Mouse (Mus musculus) MEL (cell line): ENCODE measurements around the gene Mettl23. TPM values are rescaled to one million over a fixed set of nuclear protein-coding genes. Genes with fewer than 3 reads are reported as not detected.

Source experiments
- DNase-seq: peaks from one replicate; pipeline ENCODE4 v3.0.0; 2011; ENCODE audit warnings: low read depth, low spot score
- H3K27ac ChIP-seq: 2 replicates; pipeline ENCODE4 v1.5.1; 2012; ENCODE audit warnings: low read depth, mild to moderate bottlenecking, control low read depth, low read length, moderate library complexity; ENCODE audit not compliant: control insufficient read depth
- H3K27me3 ChIP-seq, 2 experiments: fragments of 150-350 bp in 1 of 2; sonication (generic) in 1 of 2; 2 replicates each; pipeline ENCODE4 v1.6.1; 2012; ENCODE audit warnings: low read length in 2 of 2, mild to moderate bottlenecking in 2 of 2, improper control_type of control experiment in 1 of 2, moderate library complexity in 1 of 2; ENCODE audit not compliant: insufficient read depth in 2 of 2, control insufficient read depth in 1 of 2
- H3K36me3 ChIP-seq, 2 experiments: 2 replicates each; pipeline ENCODE4 v1.6.1; 2012 to 2014; ENCODE audit warnings: low read length in 2 of 2, improper control_type of control experiment in 1 of 2, inconsistent platforms in 1 of 2, mild to moderate bottlenecking in 1 of 2; ENCODE audit not compliant: insufficient read depth in 2 of 2, control insufficient read depth in 1 of 2
- H3K4me1 ChIP-seq, 2 experiments: fragments of 150-350 bp in 1 of 2; sonication (generic) in 1 of 2; 2 replicates each; pipeline ENCODE4 v1.6.1; 2012; ENCODE audit warnings: low read length in 2 of 2, improper control_type of control experiment in 1 of 2, mild to moderate bottlenecking in 1 of 2; ENCODE audit not compliant: insufficient read depth in 2 of 2, control insufficient read depth in 1 of 2
- H3K4me3 ChIP-seq, 2 experiments: fragments of 150-350 bp in 1 of 2; sonication (generic) in 1 of 2; 2 replicates each; pipeline ENCODE4 v1.5.1; 2012; ENCODE audit warnings: low read depth in 2 of 2, low read length in 2 of 2, mild to moderate bottlenecking in 2 of 2, moderate library complexity in 2 of 2, control low read depth in 1 of 2, improper control_type of control experiment in 1 of 2; ENCODE audit not compliant: control insufficient read depth in 1 of 2, insufficient read depth in 1 of 2
- H3K79me2 ChIP-seq: 2 replicates; pipeline ENCODE4 v1.6.1; 2012; ENCODE audit warnings: mild to moderate bottlenecking, low read length, moderate library complexity; ENCODE audit not compliant: control insufficient read depth, poor library complexity, insufficient read depth
- H3K9ac ChIP-seq: 2 replicates; pipeline ENCODE4 v1.6.1; 2012; ENCODE audit warnings: low read depth, mild to moderate bottlenecking, control low read depth, low read length, moderate library complexity; ENCODE audit not compliant: control insufficient read depth, poor library complexity, severe bottlenecking
- H3K9me3 ChIP-seq: fragments of 150-350 bp; sonication (generic); replicated peaks from 2 replicates; pipeline ENCODE4 v1.6.1; 2012; ENCODE audit warnings: mild to moderate bottlenecking, low read length, improper control_type of control experiment, moderate library complexity; ENCODE audit not compliant: insufficient read depth
- CHD1 ChIP-seq: IDR thresholded peaks from 2 replicates; pipeline ENCODE4 v1.6.1; 2012; ENCODE audit warnings: low read depth, mild to moderate bottlenecking, inconsistent platforms, low read length, improper control_type of control experiment
- CHD2 ChIP-seq: IDR thresholded peaks from 2 replicates; pipeline ENCODE4 v1.6.1; 2011; ENCODE audit warnings: low read length, improper control_type of control experiment
- CTCF ChIP-seq, 3 experiments: IDR thresholded peaks in 2 of 3; conservative IDR thresholded peaks in 1 of 3; 2 replicates each; pipeline ENCODE4 v1.5.1; 2011 to 2012; ENCODE audit warnings: low read length in 3 of 3, low read depth in 2 of 3, mild to moderate bottlenecking in 2 of 3, improper control_type of control experiment in 1 of 3, inconsistent platforms in 1 of 3, mixed read lengths in 1 of 3, moderate library complexity in 1 of 3; ENCODE audit not compliant: control insufficient read depth in 1 of 3, insufficient read depth in 1 of 3, poor library complexity in 1 of 3, severe bottlenecking in 1 of 3
- E2F4 ChIP-seq: IDR thresholded peaks from 2 replicates; pipeline ENCODE4 v1.6.1; 2011; ENCODE audit warnings: low read depth, low read length, improper control_type of control experiment, borderline replicate concordance
- GABPA ChIP-seq: IDR thresholded peaks from 2 replicates; pipeline ENCODE4 v1.6.1; 2012; ENCODE audit warnings: low read depth, mild to moderate bottlenecking, inconsistent platforms, low read length, improper control_type of control experiment, moderate library complexity
- GATA1 ChIP-seq: IDR thresholded peaks from 2 replicates; pipeline ENCODE4 v1.6.1; 2011; ENCODE audit warnings: low read depth, low read length, improper control_type of control experiment
- HCFC1 ChIP-seq: IDR thresholded peaks from 2 replicates; pipeline ENCODE4 v1.6.1; 2012; ENCODE audit warnings: low read depth, mild to moderate bottlenecking, inconsistent platforms, low read length, improper control_type of control experiment, moderate library complexity
- KAT2A ChIP-seq: conservative IDR thresholded peaks from 2 replicates; pipeline ENCODE4 v1.6.1; 2012; ENCODE audit warnings: low read depth, low read length, improper control_type of control experiment, inconsistent platforms
- MAZ ChIP-seq: IDR thresholded peaks from 2 replicates; pipeline ENCODE4 v1.6.1; 2012; ENCODE audit warnings: low read depth, mild to moderate bottlenecking, inconsistent platforms, low read length, improper control_type of control experiment
- MXI1 ChIP-seq: IDR thresholded peaks from 2 replicates; pipeline ENCODE4 v1.6.1; 2011; ENCODE audit warnings: mild to moderate bottlenecking, low read depth, low read length, improper control_type of control experiment
- MYC ChIP-seq: IDR thresholded peaks from 2 replicates; pipeline ENCODE4 v1.6.1; 2011; ENCODE audit warnings: low read depth, mild to moderate bottlenecking, low read length, improper control_type of control experiment, moderate library complexity
- NELFE ChIP-seq: IDR thresholded peaks from 2 replicates; pipeline ENCODE4 v1.6.1; 2011; ENCODE audit warnings: low read depth, low read length, improper control_type of control experiment
- NRF1 ChIP-seq: IDR thresholded peaks from 2 replicates; pipeline ENCODE4 v1.6.1; 2014; ENCODE audit warnings: low read depth, mild to moderate bottlenecking, inconsistent platforms, low read length, improper control_type of control experiment, moderate library complexity; ENCODE audit not compliant: poor library complexity, insufficient read depth, severe bottlenecking
- POLR2A ChIP-seq, 2 experiments: IDR thresholded peaks; 2 replicates each; pipeline ENCODE4 v1.6.1; 2011 to 2012; ENCODE audit warnings: low read length in 2 of 2, mild to moderate bottlenecking in 2 of 2, control low read depth in 1 of 2, improper control_type of control experiment in 1 of 2, low read depth in 1 of 2, moderate library complexity in 1 of 2; ENCODE audit not compliant: control insufficient read depth in 1 of 2, insufficient read depth in 1 of 2, poor library complexity in 1 of 2
- POLR2AphosphoS2 ChIP-seq: IDR thresholded peaks from 2 replicates; pipeline ENCODE4 v1.6.1; 2011; ENCODE audit warnings: low read length, improper control_type of control experiment
- RAD21 ChIP-seq: IDR thresholded peaks from 2 replicates; pipeline ENCODE4 v1.6.1; 2011; ENCODE audit warnings: mild to moderate bottlenecking, low read depth, low read length, improper control_type of control experiment
- SMC3 ChIP-seq: IDR thresholded peaks from 2 replicates; pipeline ENCODE4 v1.6.1; 2011; ENCODE audit warnings: low read depth, low read length, improper control_type of control experiment
- ZC3H11A ChIP-seq: IDR thresholded peaks from 2 replicates; pipeline ENCODE4 v1.6.1; 2012; ENCODE audit warnings: low read depth, mild to moderate bottlenecking, inconsistent platforms, low read length, improper control_type of control experiment
- ZNF384 ChIP-seq: IDR thresholded peaks from 2 replicates; pipeline ENCODE4 v1.6.1; 2012; ENCODE audit warnings: low read depth, mild to moderate bottlenecking, inconsistent platforms, low read length, improper control_type of control experiment
- polyA plus RNA-seq, 2 experiments: library from polyadenylated mRNA; stranded (reverse) in 1 of 2; unstranded in 1 of 2; fragments of >175 nt in 1 of 2; fragments of >200 nt in 1 of 2; gene quantifications; 2 replicates each; pipeline versions ENCODE4 v1.2.1 to v1.2.4; 2012; ENCODE audit warnings: low replicate concordance in 2 of 2, low read depth in 1 of 2; ENCODE audit not compliant: insufficient read length in 2 of 2, insufficient read depth in 1 of 2, missing spikeins in 1 of 2
- total RNA-seq: library from RNA; depleted of rRNA; stranded (reverse); fragments of 300-350 nt; gene quantifications from 2 replicates; pipeline ENCODE4 v1.2.3, GENCODE M21; 2012

Mettl23 gene
- total and polyA plus RNA-seq, 3 experiments = 58.5 to 69.9 TPM; not detected in 1

DNA sequence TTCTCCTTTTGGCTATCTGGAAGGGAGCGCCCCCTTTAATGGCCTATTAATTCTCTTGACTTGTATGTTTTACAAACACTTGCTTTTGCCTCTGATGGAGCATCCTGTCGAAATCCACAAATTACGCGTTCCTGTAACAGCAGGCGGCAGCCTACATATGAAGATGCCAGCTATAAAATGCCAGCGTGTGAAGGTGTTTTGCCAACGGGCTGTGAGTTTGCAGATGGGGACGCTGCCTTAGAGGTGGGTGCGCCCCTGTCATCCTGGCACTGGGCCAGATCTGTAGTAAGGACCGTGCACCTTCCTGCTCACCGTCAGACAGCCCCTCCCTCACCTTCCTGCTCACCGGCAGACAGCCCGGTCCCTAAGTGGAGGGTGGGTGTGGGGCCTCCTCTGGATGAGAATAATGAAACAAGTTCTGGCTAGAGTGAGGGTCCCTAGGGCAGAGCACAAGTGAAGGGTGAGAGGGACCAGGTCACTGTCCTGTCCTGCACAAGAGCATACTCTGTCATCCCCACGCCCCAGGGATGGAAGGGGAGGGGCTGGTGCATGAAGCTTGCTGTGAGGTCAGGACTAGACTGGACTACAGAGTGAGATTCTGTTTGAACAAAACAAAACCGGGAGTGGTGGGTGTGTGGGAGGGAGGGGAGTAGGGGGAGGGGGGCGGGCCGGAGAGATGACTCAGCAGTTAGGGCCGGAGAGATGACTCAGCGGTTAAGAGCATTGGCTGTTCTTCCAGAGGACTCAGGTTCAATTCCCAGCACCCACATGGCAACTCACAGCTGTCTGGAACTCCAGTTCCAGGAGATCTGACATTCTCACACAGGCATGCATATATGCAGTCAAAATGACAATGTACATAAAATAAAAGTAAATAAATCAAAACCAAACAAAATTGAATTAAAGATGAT is 50.7 kb downstream of the Mettl23 start:
- DNase-seq = peak; percentile 11
- no peaks in the 10 kb centered on the region for H3K79me2 ChIP-seq
- no peak overlapping the region for H3K4me3 ChIP-seq
- H3K36me3 ChIP-seq = no peaks in the 10 kb centered on the region
- no peaks in the 10 kb centered on the region; a peak in 2 of 4 replicates for H3K27me3 ChIP-seq
- no peaks in the 10 kb centered on the region for H3K9me3 ChIP-seq
- TF ChIP-seq GABPA (no peak), KAT2A (no peak), MAZ (no peak), POLR2AphosphoS2 (no peak), HCFC1 (no peak), MYC (no peak), RAD21 (no peak), CTCF (IDR thresholded peaks at IDR 0.05 in 2 of 3, conservative IDR thresholded peaks at IDR 0.05 in 1 of 3; ENCODE audit: control insufficient read depth in 1 of 3, insufficient read depth in 1 of 3, low read depth in 2 of 3, low read length in 3 of 3, poor library complexity in 1 of 3, severe bottlenecking in 1 of 3) (no peak), ZNF384 (no peak), NRF1 (no peak), SMC3 (no peak), E2F4 (no peak), GATA1 (no peak)
- H3K4me1 ChIP-seq = no peaks in the 10 kb centered on the region
- H3K9ac ChIP-seq = no peak overlapping the region
- no peak overlapping the region for H3K27ac ChIP-seq

DNA sequence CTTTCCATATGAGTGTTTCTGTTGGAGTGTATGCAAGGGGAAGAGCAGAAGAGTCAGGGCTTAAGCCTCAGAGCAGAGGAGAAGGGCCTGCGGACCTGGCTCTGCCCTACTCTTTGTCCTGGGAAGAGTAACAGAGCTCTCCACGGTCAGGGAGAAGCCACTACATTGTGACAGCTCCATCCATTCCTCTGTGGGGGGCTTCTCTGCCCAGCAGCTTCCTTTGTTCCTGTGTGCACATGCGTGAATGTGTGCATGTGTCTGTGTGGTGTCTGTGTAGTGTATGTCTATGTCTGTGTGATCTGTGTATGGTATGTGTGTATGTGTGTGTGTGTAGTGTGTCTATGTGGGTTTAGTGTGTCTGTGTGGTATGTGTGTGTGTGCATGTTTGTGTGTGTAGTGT is 52.3 kb downstream of the Mettl23 start:
- H3K79me2 ChIP-seq = no peaks in the 10 kb centered on the region
- no peaks in the 10 kb centered on the region; a peak in 2 of 4 replicates for H3K27me3 ChIP-seq
- TF ChIP-seq GABPA (no peak), MXI1 (no peak), POLR2A (IDR thresholded peaks at IDR 0.05; ENCODE audit: control insufficient read depth in 1 of 2, insufficient read depth in 1 of 2, low read depth in 1 of 2, low read length in 2 of 2, poor library complexity in 1 of 2) (no peak), CHD2 (no peak), ZC3H11A (no peak), SMC3 (no peak), E2F4 (no peak), CHD1 (no peak), NRF1 (no peak), NELFE (no peak)
- TF ChIP-seq, all 39 proteins: peak for 0
- Histone ChIP-seq H3K4me3 (no peak overlapping the region), H3K4me1 (no peaks in the 10 kb centered on the region), H3K9me3 (no peaks in the 10 kb centered on the region), H3K27ac (no peak overlapping the region), H3K9ac (no peak overlapping the region), H3K36me3 (no peaks in the 10 kb centered on the region)
- no peak for DNase-seq
